Mouse (Mus musculus) midbrain, embryonic 11.5 days (tissue): ENCODE results near the gene Gm10638. TPM values are rescaled to one million over a fixed set of nuclear protein-coding genes. Genes with fewer than 3 reads are reported as not detected.

ENCODE experiments used
- ATAC-seq: fragments of 200-750 bp; cut with Nextera tagmentation; 2 replicates; pipeline ENCODE4 v1.8.0; 2017; ENCODE audit warnings: moderate TSS enrichment, moderate library complexity; ENCODE audit not compliant: low FRiP score
- DNase-seq: peaks from one replicate; pipeline ENCODE4 v3.0.0; 2015; ENCODE audit warnings: low spot score; ENCODE audit errors: missing footprints
- H3K27ac ChIP-seq: fragments of 300-500 bp; sonication (generic); 2 replicates; pipeline ENCODE4 v1.5.1; 2014; ENCODE audit warnings: low read depth, low read length
- H3K27me3 ChIP-seq: fragments of 300-500 bp; sonication (generic); 2 replicates; pipeline ENCODE4 v1.6.1; 2014; ENCODE audit warnings: mild to moderate bottlenecking, low read length, moderate library complexity, mixed read lengths; ENCODE audit not compliant: control insufficient read depth, insufficient read depth
- H3K36me3 ChIP-seq: fragments of 300-500 bp; sonication (generic); 2 replicates; pipeline ENCODE4 v1.6.1; 2014; ENCODE audit warnings: mild to moderate bottlenecking, low read length, moderate library complexity, mixed read lengths; ENCODE audit not compliant: control insufficient read depth, insufficient read depth
- H3K4me1 ChIP-seq: fragments of 300-500 bp; sonication (generic); 2 replicates; pipeline ENCODE4 v1.6.1; 2014; ENCODE audit warnings: low read length; ENCODE audit not compliant: control insufficient read depth, insufficient read depth
- H3K4me2 ChIP-seq: fragments of 300-500 bp; sonication (generic); 2 replicates; pipeline ENCODE4 v1.6.1; 2014; ENCODE audit warnings: mild to moderate bottlenecking, moderate library complexity
- H3K4me3 ChIP-seq: fragments of 300-500 bp; sonication (generic); 2 replicates; pipeline ENCODE4 v1.5.1; 2014; ENCODE audit warnings: low read depth, low read length
- H3K9ac ChIP-seq: fragments of 300-500 bp; sonication (generic); 2 replicates; pipeline ENCODE4 v1.6.1; 2014; ENCODE audit warnings: low read length
- H3K9me3 ChIP-seq: fragments of 300-500 bp; sonication (generic); 2 replicates; pipeline ENCODE4 v1.6.1; 2016; ENCODE audit warnings: low read length; ENCODE audit not compliant: control insufficient read depth
- WGBS: fragments of 180-500 bp; shearing (Covaris S2); extraction: QIAGEN DNeasy Blood & Tissue Kit; methylation state at CpG from one replicate; pipeline ENCODE4 v1.1.7; 2014; 5-methylcytosine and 5-hydroxymethylcytosine counted together
- polyA plus RNA-seq: library from polyadenylated mRNA; unstranded; fragments of >200 nt; fragmentation: Nextera tagmentation; extraction: Ambion mirVana; gene quantifications from 2 replicates; pipeline ENCODE4 v1.2.1, GENCODE M21; 2014

Gm10638 gene
- polyA plus RNA-seq, 1 experiment from 2014 or later, result 6.1 TPM

- H3K9ac ChIP-seq, result no peak overlapping the region
- 67% methylated on average over 14 of the region's 14 CpGs for WGBS
- peak; percentile 86 for ATAC-seq
- H3K27ac ChIP-seq, result peak overlapping the region; percentile 70
- H3K27me3 ChIP-seq, result no peaks in the 10 kb centered on the region
- no peaks in the 10 kb centered on the region for H3K36me3 ChIP-seq
- H3K4me3 ChIP-seq, result no peak overlapping the region
- H3K9me3 ChIP-seq, result no peaks in the 10 kb centered on the region
- H3K4me1 ChIP-seq, result peaks cover 7% of the 10 kb centered on the region
- no peak overlapping the region for H3K4me2 ChIP-seq
- peak; percentile 90 for DNase-seq
Measured at GRCm38 (mm10) chr8:86713407-86714188, 31.9 kb upstream of the Gm10638 start.

GRCm38 (mm10) chr8:86718332-86718994 lies 27.0 kb upstream of the Gm10638 start:
- no peak overlapping the region for H3K27ac ChIP-seq
- no peak overlapping the region for H3K9ac ChIP-seq
- ATAC-seq (no peak), DNase-seq (no peak)
- no peaks in the 10 kb centered on the region for H3K36me3 ChIP-seq
- H3K4me3 ChIP-seq, result no peak overlapping the region
- no peaks in the 10 kb centered on the region for H3K9me3 ChIP-seq
- peaks cover 3% of the 10 kb centered on the region for H3K4me1 ChIP-seq
- H3K4me2 ChIP-seq, result no peak overlapping the region
- no peaks in the 10 kb centered on the region for H3K27me3 ChIP-seq
- 88% methylated on average over 2 of the region's 2 CpGs for WGBS

- WGBS, result 82% methylated on average over 1 of the region's 1 CpGs
- ATAC-seq (no peak), DNase-seq (no peak)
- Histone ChIP-seq H3K4me3 (no peak overlapping the region), H3K9ac (no peak overlapping the region), H3K9me3 (no peaks in the 10 kb centered on the region), H3K4me2 (no peak overlapping the region), H3K4me1 (peaks cover under 1% of the 10 kb centered on the region; the same call in 1 of the 2 replicates), H3K36me3 (no peaks in the 10 kb centered on the region), H3K27me3 (no peaks in the 10 kb centered on the region), H3K27ac (no peak overlapping the region)
Measured at GRCm38 (mm10) chr8:86719368-86719767, 26.1 kb upstream of the Gm10638 start.

- no peaks in the 10 kb centered on the region for H3K4me1 ChIP-seq
- ATAC-seq, result no peak
- 93% methylated on average over 6 of the region's 6 CpGs for WGBS
Measured at GRCm38 (mm10) chr8:86720756-86721459, 24.6 kb upstream of the Gm10638 start.

GRCm38 (mm10) chr8:86721490-86721889 lies 24.0 kb upstream of the Gm10638 start:
- ATAC-seq (no peak), DNase-seq (peak; percentile 51)
- no peaks in the 10 kb centered on the region for H3K4me1 ChIP-seq
- no peaks in the 10 kb centered on the region for H3K36me3 ChIP-seq
- no peak overlapping the region for H3K27ac ChIP-seq
- no peak overlapping the region for H3K4me3 ChIP-seq
- H3K4me2 ChIP-seq, result no peak overlapping the region
- no peaks in the 10 kb centered on the region for H3K9me3 ChIP-seq
- no peaks in the 10 kb centered on the region for H3K27me3 ChIP-seq
- WGBS, result 93% methylated on average over 2 of the region's 2 CpGs
- H3K9ac ChIP-seq, result no peak overlapping the region

More at GRCm38 (mm10) chr8:86720756-86721459, 24.6 kb upstream of the Gm10638 start:
- Histone ChIP-seq H3K36me3 (no peaks in the 10 kb centered on the region), H3K27me3 (no peaks in the 10 kb centered on the region), H3K9ac (no peak overlapping the region), H3K9me3 (no peaks in the 10 kb centered on the region), H3K4me2 (no peak overlapping the region), H3K4me3 (no peak overlapping the region), H3K27ac (no peak overlapping the region)
- DNase-seq, result peak; percentile 81

GRCm38 (mm10) chr8:86726959-86727358 lies 18.5 kb upstream of the Gm10638 start:
- ATAC-seq (no peak), DNase-seq (peak; percentile 37)
- H3K36me3 ChIP-seq, result no peaks in the 10 kb centered on the region

GRCm38 (mm10) chr8:86728224-86728950 lies 17.1 kb upstream of the Gm10638 start:
- Histone ChIP-seq H3K27ac (no peak overlapping the region), H3K9me3 (no peaks in the 10 kb centered on the region), H3K4me2 (no peak overlapping the region), H3K4me3 (no peak overlapping the region), H3K9ac (no peak overlapping the region), H3K27me3 (no peaks in the 10 kb centered on the region), H3K36me3 (no peaks in the 10 kb centered on the region), H3K4me1 (peaks cover 3% of the 10 kb centered on the region)
- ATAC-seq (no peak), DNase-seq (no peak)
- WGBS, result 68% methylated on average over 19 of the region's 19 CpGs

More at GRCm38 (mm10) chr8:86726959-86727358, 18.5 kb upstream of the Gm10638 start:
- H3K27me3 ChIP-seq, result no peaks in the 10 kb centered on the region
- H3K27ac ChIP-seq, result no peak overlapping the region
- H3K9ac ChIP-seq, result no peak overlapping the region
- 74% methylated on average over 6 of the region's 6 CpGs for WGBS
- H3K4me2 ChIP-seq, result no peak overlapping the region
- H3K4me1 ChIP-seq, result peaks cover 3% of the 10 kb centered on the region
- no peaks in the 10 kb centered on the region for H3K9me3 ChIP-seq
- no peak overlapping the region for H3K4me3 ChIP-seq

- WGBS, result 70% methylated on average over 3 of the region's 3 CpGs
- no peaks in the 10 kb centered on the region for H3K9me3 ChIP-seq
- no peak overlapping the region for H3K4me3 ChIP-seq
- no peak overlapping the region for H3K27ac ChIP-seq
- H3K4me2 ChIP-seq, result no peak overlapping the region
- H3K9ac ChIP-seq, result no peak overlapping the region
- no peaks in the 10 kb centered on the region for H3K27me3 ChIP-seq
- no peak for DNase-seq
- H3K4me1 ChIP-seq, result peaks cover 3% of the 10 kb centered on the region
- no peaks in the 10 kb centered on the region for H3K36me3 ChIP-seq
- ATAC-seq, result no peak
Measured at GRCm38 (mm10) chr8:86730303-86730702, 15.2 kb upstream of the Gm10638 start.
